Mouse (Mus musculus) ES-CJ7 (cell line): ENCODE data around the gene F2rl1.

Source experiments
- DNase-seq: peaks from one replicate; pipeline ENCODE4 v3.0.0; 2011; ENCODE audit warnings: low read depth, low spot score

Gene F2rl1

GRCm38 (mm10) chr13:95524674-95525491 lies at the start of gene F2rl1:
Gene F2rl1 (minus strand): TSS chr13:95525227.
- DNase-seq, result peak; percentile 87

GRCm38 (mm10) chr13:95570877-95571276 lies 45.9 kb upstream of the F2rl1 start:
- DNase-seq, result no peak

DNA sequence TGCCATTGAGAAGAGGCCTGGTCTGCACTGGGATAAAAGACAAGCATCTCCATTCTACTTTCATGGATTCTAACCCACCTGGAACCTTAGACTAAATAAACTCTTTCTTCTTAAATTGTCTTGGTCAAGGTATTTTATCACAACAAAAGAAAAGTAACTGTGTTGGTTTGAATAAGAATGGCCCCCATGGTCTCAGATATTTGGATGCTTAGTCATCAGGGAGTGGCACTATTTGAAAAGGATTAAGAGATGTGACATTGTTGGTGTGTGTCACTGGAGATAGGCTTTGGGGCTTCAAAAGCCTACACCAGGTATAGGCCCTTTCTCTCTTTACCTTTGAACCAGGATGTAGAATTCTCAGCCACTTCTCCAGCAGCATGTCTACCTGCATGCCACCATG lies 44.3 kb upstream of the F2rl1 start:
- peak; percentile 82 for DNase-seq

GRCm38 (mm10) chr13:95568336-95568735 lies 43.3 kb upstream of the F2rl1 start:
- no peak for DNase-seq

- DNase-seq, result no peak
Measured at GRCm38 (mm10) chr13:95566841-95567551, 42.0 kb upstream of the F2rl1 start.

- peak; percentile 72 for DNase-seq
Measured at GRCm38 (mm10) chr13:95563693-95564092, 38.7 kb upstream of the F2rl1 start.

DNA sequence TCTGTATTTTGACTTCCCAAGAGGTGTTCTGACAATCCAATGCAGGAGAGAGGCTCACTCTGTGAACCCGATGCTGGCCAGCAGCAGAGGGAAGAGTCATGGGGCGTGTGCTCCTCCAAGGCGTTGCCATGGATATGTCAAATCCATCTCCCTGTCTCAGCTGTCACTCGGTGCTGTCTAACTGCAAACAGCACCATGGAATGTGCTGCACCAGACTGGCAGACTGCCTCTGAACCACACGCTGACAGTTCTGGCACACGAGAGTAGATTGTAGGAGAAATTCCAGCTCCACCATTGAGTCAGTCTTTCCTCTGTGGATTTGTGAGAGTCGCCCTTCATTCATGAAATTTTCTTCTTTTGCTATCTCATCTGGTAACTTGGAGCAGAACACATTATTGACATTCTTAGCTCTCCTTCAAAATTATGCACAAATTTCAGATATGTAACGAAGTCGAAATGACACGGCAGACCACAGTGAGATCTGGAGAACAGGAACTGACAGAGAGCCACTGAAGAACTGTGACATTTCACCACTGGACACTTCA lies 38.1 kb upstream of the F2rl1 start:
- no peak for DNase-seq

DNA sequence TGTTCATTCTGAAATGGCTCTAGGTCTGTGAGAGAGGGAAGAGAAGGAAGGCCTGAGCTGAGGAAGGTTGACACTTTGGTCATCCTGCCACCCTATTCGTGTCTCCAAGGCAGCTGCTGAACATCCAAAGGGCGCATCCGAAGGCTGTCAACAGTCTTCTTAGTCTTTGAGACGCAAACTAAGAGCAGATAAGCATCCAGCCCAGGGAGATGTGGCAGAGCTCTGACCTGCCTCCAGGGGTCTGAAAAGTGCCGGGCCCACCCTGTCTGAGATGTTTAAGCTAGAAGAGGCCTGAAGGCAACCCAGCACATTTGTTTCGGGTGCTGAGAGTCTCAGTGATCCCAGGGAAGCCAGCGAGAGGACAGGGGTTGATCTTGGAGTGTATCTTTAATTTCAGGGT lies 32.3 kb upstream of the F2rl1 start:
- peak; percentile 23 for DNase-seq

DNA sequence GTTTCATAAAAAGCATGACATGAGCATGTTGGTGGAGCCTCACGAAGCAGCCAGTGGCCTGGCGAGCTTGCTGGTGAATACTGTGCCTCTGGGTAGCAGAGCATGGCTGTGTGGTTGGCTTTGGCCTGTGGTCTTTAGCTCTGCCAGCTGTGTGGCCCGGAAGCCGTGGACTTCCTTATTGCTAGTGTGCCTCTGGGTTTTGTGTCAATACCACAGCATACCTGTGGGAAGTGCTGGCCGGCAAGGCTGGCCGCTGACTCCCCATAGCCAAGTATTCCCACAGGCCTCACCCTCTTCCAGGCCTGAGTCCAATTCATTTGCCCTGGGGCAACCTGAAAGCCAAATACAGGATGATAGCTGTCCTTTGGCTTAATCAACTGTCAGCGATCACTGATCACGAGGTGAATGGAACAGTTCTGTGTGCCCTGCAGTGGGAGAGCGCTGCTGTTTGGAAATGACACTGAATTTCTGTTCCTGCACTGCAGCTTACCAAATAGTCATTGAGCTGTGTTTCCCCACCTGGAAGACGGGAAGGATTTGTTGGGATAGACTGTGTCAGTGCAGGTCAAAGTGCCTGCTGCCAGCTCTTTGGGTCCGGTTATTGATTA lies 29.0 kb upstream of the F2rl1 start:
- no peak for DNase-seq

DNA sequence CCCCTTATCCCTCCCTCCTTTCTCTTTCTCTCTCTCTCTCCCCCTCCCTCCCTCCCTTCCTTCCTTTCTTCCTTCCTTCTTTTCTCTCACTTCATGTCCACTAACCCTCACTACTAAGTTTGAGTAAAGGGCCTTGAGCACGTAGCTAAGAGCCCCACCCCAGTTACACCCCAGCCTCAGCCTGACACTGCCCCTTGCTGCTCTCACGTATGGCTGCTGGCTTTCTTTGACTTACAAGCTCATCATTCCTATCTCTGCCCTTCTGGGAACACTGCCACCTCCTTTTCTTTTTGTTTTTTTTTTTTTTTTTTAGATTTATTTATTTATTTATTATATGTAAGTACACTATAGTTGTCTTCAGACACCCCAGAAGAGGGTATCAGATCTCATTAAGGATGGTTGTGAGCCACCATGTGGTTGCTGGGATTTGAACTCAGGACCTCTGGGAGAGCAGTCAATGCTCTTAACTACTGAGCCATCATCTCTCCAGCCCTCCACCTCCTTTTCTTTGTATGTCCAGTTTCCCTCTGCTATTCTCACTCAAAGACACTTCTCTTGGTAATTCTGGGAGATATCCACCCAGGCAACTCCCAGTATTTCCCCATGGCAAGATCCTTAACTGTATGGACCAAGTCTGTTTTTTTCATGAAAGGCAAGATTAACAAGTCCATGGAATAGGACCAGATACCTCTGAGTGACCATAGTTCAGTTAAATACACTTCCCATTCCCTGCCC lies 25.8 kb upstream of the F2rl1 start:
- DNase-seq, result no peak

GRCm38 (mm10) chr13:95549421-95549820 lies 24.4 kb upstream of the F2rl1 start:
- DNase-seq, result no peak

- no peak for DNase-seq
Measured at GRCm38 (mm10) chr13:95548856-95549255, 23.8 kb upstream of the F2rl1 start.

- DNase-seq, result no peak
Measured at GRCm38 (mm10) chr13:95548291-95548789, 23.3 kb upstream of the F2rl1 start.

GRCm38 (mm10) chr13:95547090-95547611 lies 22.1 kb upstream of the F2rl1 start:
- no peak for DNase-seq

GRCm38 (mm10) chr13:95546251-95546650 lies 21.2 kb upstream of the F2rl1 start:
- no peak for DNase-seq

- no peak for DNase-seq
Measured at GRCm38 (mm10) chr13:95545729-95546186, 20.7 kb upstream of the F2rl1 start.

GRCm38 (mm10) chr13:95538021-95538420 lies 13.0 kb upstream of the F2rl1 start:
- no peak for DNase-seq

- peak; percentile 58 for DNase-seq
Measured at GRCm38 (mm10) chr13:95536117-95536493, 11.1 kb upstream of the F2rl1 start.

DNA sequence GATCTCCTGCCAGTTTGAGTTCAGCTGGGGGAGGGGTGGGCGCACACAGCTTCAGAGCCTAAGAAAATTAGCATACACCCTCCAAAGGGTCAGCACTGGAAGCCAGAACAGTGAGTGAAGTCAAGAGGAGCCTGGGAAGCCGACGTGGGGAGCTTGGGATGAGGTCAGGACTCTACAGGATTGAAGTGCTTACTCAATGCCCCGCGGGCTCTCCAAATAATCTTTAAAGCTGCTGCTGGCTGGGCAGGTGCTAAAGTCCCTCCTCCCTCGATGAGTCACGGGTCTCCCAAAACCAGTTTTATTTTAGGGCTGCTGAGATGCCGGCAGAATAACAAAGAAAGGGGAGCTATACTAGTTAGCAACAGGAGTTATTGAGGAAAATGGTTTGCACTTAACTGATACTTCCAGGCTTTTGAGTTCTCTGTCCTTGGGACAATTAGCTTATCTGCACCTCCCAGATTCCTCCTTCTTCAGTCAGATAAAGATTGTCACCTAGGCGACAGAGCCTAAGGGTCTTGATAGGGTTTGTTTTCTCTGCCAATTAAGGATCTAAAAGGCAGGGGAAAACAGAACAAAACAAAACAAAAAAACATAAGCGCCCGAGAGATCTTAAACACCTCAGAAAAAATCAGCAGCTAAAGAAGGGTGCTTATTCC lies 10.6 kb upstream of the F2rl1 start:
- peak; percentile 95 for DNase-seq

- DNase-seq, result peak; percentile 87
Measured at GRCm38 (mm10) chr13:95535026-95535425, 10.0 kb upstream of the F2rl1 start.
